Mouse (Mus musculus) limb, embryonic 11.5 days (tissue): ENCODE data around the gene Slc16a12. TPM values are rescaled to one million over a fixed set of nuclear protein-coding genes. Genes with fewer than 3 reads are reported as not detected.
"Not testable (repeated sequence)": the region's sequence is repeated elsewhere in the genome, so short reads cannot be mapped to it uniquely, and the experiment has no call there.

Experiments
- ATAC-seq: fragments of 200-750 bp; cut with Nextera tagmentation; 2 replicates; pipeline ENCODE4 v1.8.0; 2017; ENCODE audit warnings: low read depth; ENCODE audit not compliant: insufficient number of reproducible peaks, low FRiP score, low TSS enrichment
- DNase-seq: peaks from one replicate; pipeline ENCODE4 v3.0.0-alpha.2; 2015; ENCODE audit warnings: low spot score
- H3K27ac ChIP-seq: fragments of 300-500 bp; sonication (generic); replicated peaks from 2 replicates; pipeline ENCODE4 v1.5.1; 2014; ENCODE audit warnings: low read depth, mild to moderate bottlenecking, low read length
- H3K27me3 ChIP-seq: fragments of 300-500 bp; sonication (generic); 2 replicates; pipeline ENCODE4 v1.6.1; 2014; ENCODE audit warnings: mild to moderate bottlenecking, low read length, mixed read lengths; ENCODE audit not compliant: control insufficient read depth, insufficient read depth
- H3K36me3 ChIP-seq: fragments of 300-500 bp; sonication (generic); 2 replicates; pipeline ENCODE4 v1.6.1; 2014; ENCODE audit warnings: mild to moderate bottlenecking, low read length, moderate library complexity, mixed read lengths; ENCODE audit not compliant: control insufficient read depth, insufficient read depth
- H3K4me1 ChIP-seq: fragments of 300-500 bp; sonication (generic); 2 replicates; pipeline ENCODE4 v1.6.1; 2014; ENCODE audit warnings: low read length, mixed read lengths; ENCODE audit not compliant: control insufficient read depth, insufficient read depth
- H3K4me2 ChIP-seq: fragments of 300-500 bp; sonication (generic); 2 replicates; pipeline ENCODE4 v1.6.1; 2014; ENCODE audit warnings: low read depth, mild to moderate bottlenecking, moderate library complexity; ENCODE audit not compliant: severe bottlenecking
- H3K4me3 ChIP-seq: fragments of 300-500 bp; sonication (generic); 2 replicates; pipeline ENCODE4 v1.5.1; 2014; ENCODE audit warnings: low read depth, low read length
- H3K9ac ChIP-seq: fragments of 300-500 bp; sonication (generic); 2 replicates; pipeline ENCODE4 v1.6.1; 2014; ENCODE audit warnings: mild to moderate bottlenecking, low read length
- H3K9me3 ChIP-seq: fragments of 300-500 bp; sonication (generic); 2 replicates; pipeline ENCODE4 v1.6.1; 2016; ENCODE audit warnings: low read length; ENCODE audit not compliant: control insufficient read depth
- WGBS: fragments of 180-500 bp; shearing (Covaris S2); extraction: QIAGEN DNeasy Blood & Tissue Kit; methylation state at CpG from one replicate; pipeline ENCODE4 v1.1.7; 2014; 5-methylcytosine and 5-hydroxymethylcytosine counted together
- polyA plus RNA-seq: library from polyadenylated mRNA; unstranded; fragments of >200 nt; fragmentation: Nextera tagmentation; extraction: Ambion mirVana; gene quantifications from 2 replicates; pipeline ENCODE4 v1.2.1, GENCODE M21; 2014

The Slc16a12 gene
- polyA plus RNA-seq, 1 experiment from 2014 or later: 0.85 TPM

DNA sequence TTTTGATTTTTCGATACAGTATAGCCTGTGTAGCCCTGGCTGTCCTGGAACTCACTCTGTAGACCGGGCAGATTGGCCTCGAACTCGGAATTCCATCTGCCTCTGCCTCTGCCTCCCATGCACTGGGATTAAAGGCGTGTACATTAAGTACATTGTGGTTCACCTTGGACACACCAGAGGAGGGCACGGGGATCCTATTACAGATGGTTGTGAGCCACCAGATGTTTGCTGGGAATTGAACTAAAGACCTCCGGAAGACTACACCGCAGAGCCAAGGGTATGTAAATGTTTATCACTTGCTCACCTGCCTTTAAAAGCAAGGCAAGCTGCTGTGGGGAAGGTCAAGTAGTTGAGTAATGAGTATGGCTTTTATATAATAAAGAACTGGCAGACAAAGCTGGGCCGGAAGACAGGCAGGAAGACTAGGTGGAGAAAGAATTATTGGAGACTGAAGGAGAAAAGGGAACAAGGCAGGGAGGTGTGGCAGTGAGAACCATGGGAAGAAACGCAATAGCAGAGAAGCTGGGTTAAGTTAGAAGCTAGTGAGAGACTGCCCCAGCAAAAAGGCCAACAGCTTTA, 91.8 kb downstream of the Slc16a12 start:
- Histone ChIP-seq H3K4me1 (no peaks in the 10 kb centered on the region), H3K9me3 (no peaks in the 10 kb centered on the region), H3K4me3 (no peak overlapping the region), H3K9ac (no peak overlapping the region), H3K4me2 (no peak overlapping the region), H3K36me3 (no peaks in the 10 kb centered on the region), H3K27ac (no peak overlapping the region), H3K27me3 (no peaks in the 10 kb centered on the region)
- 84% methylated on average over 10 of the region's 10 CpGs for WGBS
- DNase-seq (no peak), ATAC-seq (no peak)

DNA sequence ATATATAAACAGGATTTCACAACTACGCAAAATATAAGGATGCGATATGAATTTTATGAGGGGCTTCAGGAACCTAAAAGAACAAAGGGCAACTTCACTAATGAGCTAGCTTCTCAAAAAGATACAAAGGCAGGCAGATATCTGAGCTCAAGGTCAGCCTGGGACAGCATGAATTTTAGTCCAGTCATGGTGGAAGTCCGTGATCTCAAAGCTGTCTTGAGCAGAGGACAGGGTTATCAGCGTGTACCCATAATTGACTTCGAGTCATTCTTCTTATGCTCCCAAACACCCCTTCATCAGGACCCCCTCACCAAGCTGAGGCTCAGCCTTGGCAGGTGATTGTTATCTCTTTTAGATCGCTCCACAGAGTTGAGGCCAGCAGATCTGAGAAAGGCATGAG, 96.1 kb downstream of the Slc16a12 start:
- ATAC-seq (no peak), DNase-seq (no peak)
- no peaks in the 10 kb centered on the region for H3K4me1 ChIP-seq
- H3K27ac ChIP-seq: no peak overlapping the region
- H3K4me3 ChIP-seq: no peak overlapping the region
- H3K9ac ChIP-seq: no peak overlapping the region
- no peaks in the 10 kb centered on the region for H3K36me3 ChIP-seq
- H3K9me3 ChIP-seq: no peaks in the 10 kb centered on the region
- no peak overlapping the region for H3K4me2 ChIP-seq
- no peaks in the 10 kb centered on the region for H3K27me3 ChIP-seq
- WGBS: 88% methylated on average over 6 of the region's 6 CpGs

- no peaks in the 10 kb centered on the region for H3K36me3 ChIP-seq
- H3K9ac ChIP-seq: no peak overlapping the region
- 84% methylated on average over 3 of the region's 3 CpGs for WGBS
- no peak for DNase-seq
- H3K27me3 ChIP-seq: no peaks in the 10 kb centered on the region
- H3K27ac ChIP-seq: no peak overlapping the region
- H3K9me3 ChIP-seq: no peaks in the 10 kb centered on the region
- H3K4me1 ChIP-seq: no peaks in the 10 kb centered on the region
- ATAC-seq: no peak
- H3K4me2 ChIP-seq: no peak overlapping the region
- H3K4me3 ChIP-seq: no peak overlapping the region
Measured at GRCm38 (mm10) chr19:34650276-34650675, 96.8 kb downstream of the Slc16a12 start.

DNA sequence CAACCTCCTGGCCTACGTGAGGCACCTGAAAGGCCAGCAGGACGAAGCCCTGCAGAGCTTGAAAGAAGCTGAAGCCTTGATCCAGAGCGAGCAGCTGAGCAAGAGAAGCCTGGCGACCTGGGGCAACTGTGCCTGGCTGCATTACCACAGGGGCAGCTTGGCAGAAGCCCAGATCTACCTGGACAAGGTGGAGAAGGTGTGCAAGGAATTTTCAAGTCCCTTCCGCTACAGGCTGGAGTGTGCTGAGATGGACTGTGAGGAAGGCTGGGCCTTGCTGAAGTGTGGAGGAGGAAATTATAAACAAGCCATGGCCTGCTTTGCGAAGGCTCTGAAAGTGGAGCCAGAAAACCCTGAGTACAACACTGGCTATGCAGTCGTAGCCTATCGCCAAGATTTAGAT, 99.5 kb downstream of the Slc16a12 start:
- ATAC-seq, H3K36me3 ChIP-seq, H3K9ac ChIP-seq, H3K9me3 ChIP-seq, DNase-seq, H3K4me3 ChIP-seq, H3K27ac ChIP-seq, H3K27me3 ChIP-seq, H3K4me1 ChIP-seq, H3K4me2 ChIP-seq: not testable (repeated sequence)
- 90% methylated on average over 7 of the region's 8 CpGs for WGBS

DNA sequence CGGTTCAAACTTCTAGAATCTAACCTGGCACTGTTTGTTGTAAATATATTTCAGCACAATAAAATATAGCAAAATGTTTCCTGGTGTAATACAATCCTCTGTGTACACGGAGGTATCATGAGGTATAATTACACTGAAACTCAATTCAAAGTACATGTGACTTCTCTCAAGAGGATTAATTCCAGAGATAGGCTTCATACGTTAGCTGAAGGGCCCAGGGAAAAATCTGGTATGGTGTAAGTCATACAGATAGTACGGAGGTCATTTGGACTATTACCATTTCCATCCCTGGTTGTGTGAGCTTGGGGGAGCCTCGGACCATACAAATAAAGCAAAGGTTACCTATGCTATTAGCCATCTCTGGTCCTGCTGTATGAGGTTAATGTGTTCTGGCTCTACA, 104.5 kb downstream of the Slc16a12 start:
- Histone ChIP-seq H3K27ac (no peak overlapping the region), H3K9me3 (no peaks in the 10 kb centered on the region), H3K4me3 (no peak overlapping the region), H3K9ac (no peak overlapping the region), H3K4me1 (no peaks in the 10 kb centered on the region), H3K36me3 (no peaks in the 10 kb centered on the region), H3K4me2 (no peak overlapping the region), H3K27me3 (no peaks in the 10 kb centered on the region)
- WGBS: 81% methylated on average over 5 of the region's 5 CpGs
- no peak for DNase-seq
- no peak for ATAC-seq

DNA sequence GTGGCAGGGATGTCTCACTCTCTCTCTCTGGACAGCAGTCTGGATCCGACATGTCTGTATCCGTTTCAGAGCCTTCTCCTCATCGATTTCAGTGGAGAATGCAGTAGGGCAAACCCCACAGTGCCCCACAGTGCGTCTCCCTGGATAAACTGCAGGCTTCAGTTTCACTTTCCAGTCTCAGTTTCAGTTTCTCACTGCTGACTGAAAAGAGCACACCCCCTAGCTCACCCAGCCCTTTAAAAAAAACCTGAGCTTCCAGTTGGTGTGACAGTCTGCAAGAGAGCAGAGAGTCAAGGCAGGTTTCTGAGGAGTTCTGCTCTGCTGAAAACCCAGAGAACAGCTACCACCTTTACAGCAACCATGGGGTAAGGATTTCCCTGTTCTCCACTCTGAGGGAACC, 106.5 kb downstream of the Slc16a12 start, which contains the start of the genes Ifit1bl2 and Ifit1:
Gene Ifit1bl2 (minus strand): TSS at position 121 of the 400 bp plus-strand sequence.
Gene Ifit1 (plus strand): TSS at position 249 of the 400 bp plus-strand sequence.
- no peak within 1 kb of the TSS for H3K27ac ChIP-seq
- no peaks in the 10 kb centered on the region for H3K4me1 ChIP-seq
- no peaks in the 10 kb centered on the region for H3K27me3 ChIP-seq
- H3K9me3 ChIP-seq: no peaks in the 10 kb centered on the region
- no peak within 1 kb of the TSS for H3K4me2 ChIP-seq
- H3K4me3 ChIP-seq: no peak within 1 kb of the TSS
- WGBS: 46% methylated on average over 4 of the region's 4 CpGs
- ATAC-seq: no peak
- H3K36me3 ChIP-seq: no peaks in the 10 kb centered on the region
- no peak within 1 kb of the TSS for H3K9ac ChIP-seq
- DNase-seq: no peak

- Histone ChIP-seq H3K36me3 (no peaks in the 10 kb centered on the region), H3K9ac (no peak overlapping the region), H3K4me3 (no peak overlapping the region), H3K4me2 (no peak overlapping the region), H3K4me1 (no peaks in the 10 kb centered on the region), H3K27me3 (no peaks in the 10 kb centered on the region), H3K9me3 (no peaks in the 10 kb centered on the region), H3K27ac (no peak overlapping the region)
- WGBS: 9% methylated on average over 3 of the region's 3 CpGs
- DNase-seq (peak; percentile 63), ATAC-seq (no peak)
Measured at GRCm38 (mm10) chr19:34636933-34637557, 110.0 kb downstream of the Slc16a12 start.

DNA sequence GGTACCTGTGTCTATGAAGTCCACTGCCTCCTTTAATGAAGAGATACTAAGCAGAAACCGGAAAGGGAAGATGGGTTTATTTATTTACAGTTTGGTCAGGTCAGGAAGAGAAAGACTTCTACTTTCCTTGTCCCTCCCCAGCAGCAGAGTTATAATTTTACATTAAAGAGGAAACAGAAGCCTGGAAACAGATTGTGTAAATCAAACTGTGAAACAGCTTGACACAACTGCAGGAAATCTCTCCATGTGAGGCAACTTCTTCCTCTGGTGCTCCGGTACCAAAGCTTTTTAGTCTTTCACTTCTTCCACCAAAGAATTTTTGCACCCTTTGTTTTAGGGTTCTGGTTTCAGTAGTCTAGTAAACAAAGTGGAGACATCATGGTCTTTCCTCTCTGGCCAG, 113.6 kb downstream of the Slc16a12 start:
- Histone ChIP-seq H3K9ac (no peak overlapping the region), H3K27ac (no peak overlapping the region), H3K4me1 (no peaks in the 10 kb centered on the region), H3K36me3 (no peaks in the 10 kb centered on the region), H3K4me3 (no peak overlapping the region), H3K4me2 (no peak overlapping the region), H3K9me3 (no peaks in the 10 kb centered on the region), H3K27me3 (no peaks in the 10 kb centered on the region)
- WGBS: 76% methylated on average over 2 of the region's 2 CpGs
- DNase-seq (no peak), ATAC-seq (no peak)

DNA sequence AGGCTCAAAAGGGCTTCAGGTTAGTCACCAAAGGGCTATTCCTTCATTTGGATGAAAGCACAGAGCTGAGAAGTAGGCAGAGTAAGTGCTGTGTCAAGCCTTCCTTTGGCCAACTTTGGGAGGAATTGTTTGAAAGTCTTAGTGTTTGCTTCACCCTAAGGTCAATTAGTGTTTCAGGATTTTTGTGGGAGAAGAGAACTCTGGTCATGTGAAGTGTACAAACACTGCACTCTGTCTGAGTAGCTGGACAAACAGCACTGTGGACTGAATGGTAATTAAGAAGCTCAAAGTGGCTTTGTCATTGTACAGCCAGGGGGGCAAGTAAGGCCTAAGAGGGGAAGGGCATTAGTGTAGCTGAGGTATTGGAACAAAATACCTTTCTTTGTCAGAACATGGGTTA, 115.6 kb downstream of the Slc16a12 start:
- ATAC-seq (no peak), DNase-seq (no peak)
- Histone ChIP-seq H3K27me3 (no peaks in the 10 kb centered on the region), H3K9me3 (no peaks in the 10 kb centered on the region), H3K4me3 (no peak overlapping the region), H3K9ac (no peak overlapping the region), H3K36me3 (no peaks in the 10 kb centered on the region), H3K4me2 (no peak overlapping the region), H3K27ac (no peak overlapping the region), H3K4me1 (no peaks in the 10 kb centered on the region)
